Mouse (Mus musculus): Measurements from ENCODE around the gene Hnrnpdl. TPM values are rescaled to one million over a fixed set of nuclear protein-coding genes. Genes with fewer than 3 reads are reported as not detected.

Hnrnpdl gene
- polyA plus RNA-seq, 1 experiment from 2014 or later, result 58.8 TPM

- H3K9ac ChIP-seq (ENCODE audit: low read length), result no peak overlapping the region
- no peak overlapping the region for H3K27ac ChIP-seq (replicated peaks)
- DNase-seq (ENCODE audit: low spot score) (no peak), ATAC-seq (ENCODE audit: low FRiP score, low TSS enrichment) (no peak)
- H3K4me1 ChIP-seq (replicated peaks; ENCODE audit: control insufficient read depth, insufficient read depth), result no peaks in the 10 kb centered on the region; the same call in 1 of the 2 replicates
- TF ChIP-seq EP300 (optimal IDR thresholded peaks at IDR 0.05) (no peak), CTCF (IDR thresholded peaks at IDR 0.05; ENCODE audit: low read depth) (no peak)
- no peaks in the 10 kb centered on the region for H3K27me3 ChIP-seq (ENCODE audit: control insufficient read depth, insufficient read depth, low read length)
- H3K4me3 ChIP-seq (ENCODE audit: low read depth, low read length), result no peak overlapping the region
- no peaks in the 10 kb centered on the region for H3K9me3 ChIP-seq (ENCODE audit: control insufficient read depth, low read length)
- 70% methylated on average over 11 of the region's 11 CpGs for WGBS
- no peak overlapping the region for H3K4me2 ChIP-seq (replicated peaks; ENCODE audit: low read depth)
- H3K36me3 ChIP-seq (ENCODE audit: control insufficient read depth, insufficient read depth, low read length), result peaks cover 4% of the 10 kb centered on the region; the same call in 1 of the 2 replicates
Observed at GRCm38 (mm10) chr5:100054807-100055547, 15.5 kb upstream of the Hnrnpdl start.

GRCm38 (mm10) chr5:100052728-100053127, 13.3 kb upstream of the Hnrnpdl start:
- WGBS, result 85% methylated on average over 7 of the region's 7 CpGs
- H3K27ac ChIP-seq (replicated peaks), result no peak overlapping the region
- H3K27me3 ChIP-seq (ENCODE audit: control insufficient read depth, insufficient read depth, low read length), result no peaks in the 10 kb centered on the region
- no peak overlapping the region for H3K4me2 ChIP-seq (replicated peaks; ENCODE audit: low read depth)
- DNase-seq (ENCODE audit: low spot score) (no peak), ATAC-seq (ENCODE audit: low FRiP score, low TSS enrichment) (no peak)
- H3K4me1 ChIP-seq (replicated peaks; ENCODE audit: control insufficient read depth, insufficient read depth), result no peaks in the 10 kb centered on the region; the same call in 1 of the 2 replicates
- H3K36me3 ChIP-seq (ENCODE audit: control insufficient read depth, insufficient read depth, low read length), result no peaks in the 10 kb centered on the region; the same call in 1 of the 2 replicates
- no peak overlapping the region for H3K4me3 ChIP-seq (ENCODE audit: low read depth, low read length)
- H3K9me3 ChIP-seq (ENCODE audit: control insufficient read depth, low read length), result no peaks in the 10 kb centered on the region
- TF ChIP-seq EP300 (optimal IDR thresholded peaks at IDR 0.05), result no peak
- TF ChIP-seq CTCF (IDR thresholded peaks at IDR 0.05; ENCODE audit: low read depth), result no peak
- H3K9ac ChIP-seq (ENCODE audit: low read length), result no peak overlapping the region

- no peaks in the 10 kb centered on the region for H3K4me1 ChIP-seq (replicated peaks; ENCODE audit: control insufficient read depth, insufficient read depth)
- H3K9me3 ChIP-seq (ENCODE audit: control insufficient read depth, low read length), result no peaks in the 10 kb centered on the region
- TF ChIP-seq EP300 (optimal IDR thresholded peaks at IDR 0.05) (no peak), CTCF (IDR thresholded peaks at IDR 0.05; ENCODE audit: low read depth) (peak; percentile 32; the same call in 1 of the 2 replicates)
- H3K4me3 ChIP-seq (ENCODE audit: low read depth, low read length), result no peak overlapping the region
- no peaks in the 10 kb centered on the region; the same call in 1 of the 2 replicates for H3K36me3 ChIP-seq (ENCODE audit: control insufficient read depth, insufficient read depth, low read length)
- H3K4me2 ChIP-seq (replicated peaks; ENCODE audit: low read depth), result no peak overlapping the region
- no peak overlapping the region for H3K27ac ChIP-seq (replicated peaks)
- no peak for ATAC-seq (ENCODE audit: low FRiP score, low TSS enrichment)
- H3K9ac ChIP-seq (ENCODE audit: low read length), result no peak overlapping the region
- no peaks in the 10 kb centered on the region for H3K27me3 ChIP-seq (ENCODE audit: control insufficient read depth, insufficient read depth, low read length)
- WGBS, result 94% methylated on average over 3 of the region's 3 CpGs
- DNase-seq (ENCODE audit: low spot score), result no peak
Observed at GRCm38 (mm10) chr5:100049904-100050303, 10.4 kb upstream of the Hnrnpdl start.

GRCm38 (mm10) chr5:100047871-100048270, 8.4 kb upstream of the Hnrnpdl start:
- Histone ChIP-seq H3K36me3 (ENCODE audit: control insufficient read depth, insufficient read depth, low read length) (no peaks in the 10 kb centered on the region; the same call in 1 of the 2 replicates), H3K4me1 (replicated peaks; ENCODE audit: control insufficient read depth, insufficient read depth) (peaks cover 2% of the 10 kb centered on the region; the same call in 1 of the 2 replicates), H3K4me3 (ENCODE audit: low read depth, low read length) (no peak overlapping the region), H3K9ac (ENCODE audit: low read length) (no peak overlapping the region), H3K4me2 (replicated peaks; ENCODE audit: low read depth) (no peak overlapping the region), H3K9me3 (ENCODE audit: control insufficient read depth, low read length) (no peaks in the 10 kb centered on the region), H3K27ac (replicated peaks) (peak overlapping the region; percentile 24; the same call in 1 of the 2 replicates), H3K27me3 (ENCODE audit: control insufficient read depth, insufficient read depth, low read length) (no peaks in the 10 kb centered on the region)
- TF ChIP-seq CTCF (IDR thresholded peaks at IDR 0.05; ENCODE audit: low read depth) (no peak), EP300 (optimal IDR thresholded peaks at IDR 0.05) (no peak)
- ATAC-seq (ENCODE audit: low FRiP score, low TSS enrichment) (peak; percentile 69), DNase-seq (ENCODE audit: low spot score) (peak; percentile 58)
- 42% methylated on average over 7 of the region's 7 CpGs for WGBS

GRCm38 (mm10) chr5:100047143-100047640, 7.7 kb upstream of the Hnrnpdl start:
- Histone ChIP-seq H3K4me2 (replicated peaks; ENCODE audit: low read depth) (no peak overlapping the region), H3K27me3 (ENCODE audit: control insufficient read depth, insufficient read depth, low read length) (no peaks in the 10 kb centered on the region), H3K9me3 (ENCODE audit: control insufficient read depth, low read length) (no peaks in the 10 kb centered on the region), H3K36me3 (ENCODE audit: control insufficient read depth, insufficient read depth, low read length) (no peaks in the 10 kb centered on the region; the same call in 1 of the 2 replicates), H3K4me3 (ENCODE audit: low read depth, low read length) (no peak overlapping the region), H3K4me1 (replicated peaks; ENCODE audit: control insufficient read depth, insufficient read depth) (peaks cover 2% of the 10 kb centered on the region; the same call in 1 of the 2 replicates), H3K9ac (ENCODE audit: low read length) (no peak overlapping the region), H3K27ac (replicated peaks) (0 out of 2 replicates have a peak overlapping the region, but pooled peaks have one; percentile 24)
- WGBS, result 55% methylated on average over 8 of the region's 8 CpGs
- ATAC-seq (ENCODE audit: low FRiP score, low TSS enrichment), result no peak
- DNase-seq (ENCODE audit: low spot score), result no peak
- no peak for TF ChIP-seq CTCF (IDR thresholded peaks at IDR 0.05; ENCODE audit: low read depth)
- no peak for TF ChIP-seq EP300 (optimal IDR thresholded peaks at IDR 0.05)

GRCm38 (mm10) chr5:100046096-100046495, 6.6 kb upstream of the Hnrnpdl start:
- no peak overlapping the region for H3K9ac ChIP-seq (ENCODE audit: low read length)
- H3K4me3 ChIP-seq (ENCODE audit: low read depth, low read length), result no peak overlapping the region
- WGBS, result 85% methylated on average over 3 of the region's 3 CpGs
- no peak for DNase-seq (ENCODE audit: low spot score)
- no peak for ATAC-seq (ENCODE audit: low FRiP score, low TSS enrichment)
- TF ChIP-seq EP300 (optimal IDR thresholded peaks at IDR 0.05) (no peak), CTCF (IDR thresholded peaks at IDR 0.05; ENCODE audit: low read depth) (no peak)
- no peak overlapping the region for H3K27ac ChIP-seq (replicated peaks)
- no peaks in the 10 kb centered on the region for H3K9me3 ChIP-seq (ENCODE audit: control insufficient read depth, low read length)
- no peaks in the 10 kb centered on the region for H3K27me3 ChIP-seq (ENCODE audit: control insufficient read depth, insufficient read depth, low read length)
- no peak overlapping the region for H3K4me2 ChIP-seq (replicated peaks; ENCODE audit: low read depth)
- H3K36me3 ChIP-seq (ENCODE audit: control insufficient read depth, insufficient read depth, low read length), result no peaks in the 10 kb centered on the region
- peaks cover 2% of the 10 kb centered on the region; the same call in 1 of the 2 replicates for H3K4me1 ChIP-seq (replicated peaks; ENCODE audit: control insufficient read depth, insufficient read depth)
